Comparison of ENCODE assay signal across 8 mouse cellular contexts in the genomic region with DNA sequence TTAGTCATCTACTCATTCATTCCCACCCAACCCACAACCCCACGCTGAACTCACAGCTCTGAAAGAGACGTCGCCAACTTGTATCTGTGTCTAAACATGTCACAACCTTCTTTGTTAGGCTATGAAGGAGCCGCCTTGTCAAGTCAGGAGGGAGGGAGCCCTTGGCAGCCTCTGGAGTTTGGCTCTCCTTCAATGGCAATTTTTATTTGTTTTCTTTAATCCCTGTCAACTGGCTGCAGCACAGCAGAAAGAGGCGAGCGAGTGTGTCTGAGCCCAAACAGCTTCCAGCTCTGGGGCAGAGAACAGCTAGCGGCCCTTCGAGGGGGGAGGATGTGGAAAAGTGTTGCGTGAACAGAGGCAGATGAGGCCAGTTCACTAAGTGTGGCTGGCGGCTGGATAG. TPM values are rescaled to one million over a fixed set of nuclear protein-coding genes. Genes with fewer than 3 reads are reported as not detected.
DNase-seq lines count a peak whose midpoint lies in the region; ATAC-seq and TF ChIP-seq lines count a peak whose summit lies in the region.

No protein-coding gene starts in this region.

- H3K27me3 ChIP-seq in kidney, embryonic 14.5 days (ENCODE audit: control insufficient read depth, insufficient read depth, low read length): no peaks in the 10 kb centered on the region
- no peaks in the 10 kb centered on the region for H3K27me3 ChIP-seq in limb, embryonic 12.5 days

- peaks cover 25% of the 10 kb centered on the region for H3K4me1 ChIP-seq in kidney, embryonic 14.5 days (ENCODE audit: control insufficient read depth, insufficient read depth, low read length)
- H3K4me1 ChIP-seq in limb, embryonic 12.5 days (replicated peaks): peaks cover 38% of the 10 kb centered on the region
- peaks cover 24% of the 10 kb centered on the region for H3K4me1 ChIP-seq in olfactory bulb, adult 2 months (ENCODE audit: control insufficient read depth, insufficient read depth, low read length)

- DNase-seq in cerebellum, adult 11-12 months: peak; percentile 49
- DNase-seq in cerebellum, adult 8-10 months: no peak
- peak; percentile 50 to 52 for DNase-seq in cerebellum, postnatal 14 days
- DNase-seq in heart, adult 18-20 months: peak; percentile 75 to 85

- H3K4me2 ChIP-seq in kidney, embryonic 14.5 days (replicated peaks; ENCODE audit: low read depth, low read length): no peak overlapping the region
- no peak overlapping the region for H3K4me2 ChIP-seq in limb, embryonic 12.5 days

- ATAC-seq in kidney, embryonic 14.5 days (ENCODE audit: low FRiP score, low TSS enrichment): peak; percentile 18; the same call in 1 of the 2 replicates
- no peak for ATAC-seq in limb, embryonic 12.5 days (ENCODE audit: insufficient number of reproducible peaks, insufficient read depth, low FRiP score, low TSS enrichment, low read depth)
- no peak for ATAC-seq in megakaryocyte progenitor cell, adult 5-6 weeks (replicated peaks; ENCODE audit: poor library complexity)

- no peak overlapping the region for H3K9ac ChIP-seq in kidney, embryonic 14.5 days (ENCODE audit: low read depth, low read length)
- H3K9ac ChIP-seq in limb, embryonic 12.5 days (replicated peaks): no peak overlapping the region

- TF ChIP-seq POLR2A in olfactory bulb, adult 2 months (IDR thresholded peaks at IDR 0.05; ENCODE audit: insufficient read depth, low read depth, low read length): no peak

- H3K27ac ChIP-seq in kidney, embryonic 14.5 days (ENCODE audit: low read depth, low read length): peak overlapping the region; percentile 42; the same call in 1 of the 2 replicates
- H3K27ac ChIP-seq in limb, embryonic 12.5 days: peak overlapping the region; percentile 13; the same call in 1 of the 2 replicates
- 0 out of 2 replicates have a peak overlapping the region, but pooled peaks have one; percentile 1 for H3K27ac ChIP-seq in olfactory bulb, adult 2 months (ENCODE audit: insufficient read depth, low read depth, low read length)

- no peak overlapping the region for H3K4me3 ChIP-seq in kidney, embryonic 14.5 days (ENCODE audit: low read length)
- H3K4me3 ChIP-seq in limb, embryonic 12.5 days (replicated peaks): no peak overlapping the region
- no peak overlapping the region for H3K4me3 ChIP-seq in olfactory bulb, adult 2 months (ENCODE audit: insufficient read depth, low read depth, low read length)

- 42% methylated on average over 10 of the region's 10 CpGs for WGBS in kidney, embryonic 14.5 days
- WGBS in limb, embryonic 12.5 days: 57% methylated on average over 10 of the region's 10 CpGs
- 6% methylated on average over 10 of the region's 10 CpGs for WGBS in olfactory bulb, adult 2 months

- no peaks in the 10 kb centered on the region for H3K9me3 ChIP-seq in kidney, embryonic 14.5 days (ENCODE audit: control insufficient read depth, low read length)
- no peaks in the 10 kb centered on the region for H3K9me3 ChIP-seq in limb, embryonic 12.5 days

- TF ChIP-seq CTCF in olfactory bulb, adult 2 months (IDR thresholded peaks at IDR 0.05; ENCODE audit: insufficient read depth, low read depth, low read length): no peak

- H3K36me3 ChIP-seq in kidney, embryonic 14.5 days (ENCODE audit: control insufficient read depth, insufficient read depth, low read length): no peaks in the 10 kb centered on the region
- peaks cover 4% of the 10 kb centered on the region; the same call in 1 of the 2 replicates for H3K36me3 ChIP-seq in limb, embryonic 12.5 days

RNA-seq across cellular contexts. Expression of a gene that starts 50.0 kb away (rescaled TPM):
- 1 to 10 TPM; 3.7 to 4.5 TPM for total RNA-seq in heart, adult 18-20 months (2021)
- polyA plus RNA-seq in kidney, embryonic 14.5 days (2014; fragmentation: Nextera tagmentation; extraction: Ambion mirVana): 20.9 and 26.5 TPM in 2 replicates
- polyA plus RNA-seq in limb, embryonic 12.5 days (2016; fragmentation: Nextera tagmentation; extraction: Ambion mirVana): 41.1 and 44.1 TPM in 2 replicates
- not detected in 2 replicates for polyA plus RNA-seq in olfactory bulb, adult 2 months (2012; ENCODE audit: insufficient read depth, insufficient read length, low replicate concordance, missing spikeins)
- total RNA-seq in megakaryocyte progenitor cell, adult 5-6 weeks (2015): 0.81 and 1.7 TPM in 2 replicates
- total RNA-seq in megakaryocyte progenitor cell, adult 5-6 weeks (2017): 0.54 and 2.6 TPM in 2 replicates
